8 mouse cellular contexts compared by ENCODE assay signal in genomic region chr7:105634272-105634920, GRCm38 (mm10). TPM values are rescaled to one million over a fixed set of nuclear protein-coding genes. Genes with fewer than 3 reads are reported as not detected.
A peak's percentile ranks its signal among the peaks of the same experiment; 100 is the strongest.
DNase-seq lines count a peak whose midpoint lies in the region; ATAC-seq lines count a peak whose summit lies in the region.

No protein-coding gene starts in this region.

- no peak for ATAC-seq in neural tube, embryonic 11.5 days (ENCODE audit: insufficient read depth, low FRiP score, low TSS enrichment)
- ATAC-seq in liver, embryonic 16.5 days (ENCODE audit: low read depth), result no peak

- intact Hi-C loops in heart, postnatal 10 days (cut with DNase I), result no loop called here

- peak overlapping the region; percentile 59 for H3K4me2 ChIP-seq in neural tube, embryonic 11.5 days (ENCODE audit: low read depth)
- peak overlapping the region; percentile 93 for H3K4me2 ChIP-seq in liver, embryonic 16.5 days (ENCODE audit: low read depth, low read length)

- H3K4me1 ChIP-seq in neural tube, embryonic 11.5 days (ENCODE audit: control insufficient read depth, insufficient read depth, low read length), result 0 out of 2 replicates have a peak, but pooled peaks cover 9% of the 10 kb centered on the region
- peaks cover 14% of the 10 kb centered on the region for H3K4me1 ChIP-seq in liver, embryonic 16.5 days (ENCODE audit: control insufficient read depth, low read depth, low read length)

- no peaks in the 10 kb centered on the region for H3K9me3 ChIP-seq in neural tube, embryonic 11.5 days (ENCODE audit: control insufficient read depth, low read length)
- H3K9me3 ChIP-seq in liver, embryonic 16.5 days (replicated peaks; ENCODE audit: control insufficient read depth, low read length), result no peaks in the 10 kb centered on the region

- H3K36me3 ChIP-seq in neural tube, embryonic 11.5 days (ENCODE audit: control insufficient read depth, insufficient read depth, low read length), result peaks cover 2% of the 10 kb centered on the region; the same call in 1 of the 2 replicates
- no peaks in the 10 kb centered on the region for H3K36me3 ChIP-seq in liver, embryonic 16.5 days (ENCODE audit: control insufficient read depth, insufficient read depth)

- no peaks in the 10 kb centered on the region for H3K27me3 ChIP-seq in neural tube, embryonic 11.5 days (ENCODE audit: control insufficient read depth, insufficient read depth, low read length)
- peaks cover 6% of the 10 kb centered on the region for H3K27me3 ChIP-seq in liver, embryonic 16.5 days (ENCODE audit: control insufficient read depth, insufficient read depth, low read depth, low read length)

- 58% methylated on average over 9 of the region's 9 CpGs for WGBS in neural tube, embryonic 11.5 days
- 55% methylated on average over 9 of the region's 9 CpGs for WGBS in liver, embryonic 16.5 days (ENCODE audit: insufficient replicate concordance)

- H3K27ac ChIP-seq in neural tube, embryonic 11.5 days (ENCODE audit: low read depth, low read length), result no peak overlapping the region
- no peak overlapping the region for H3K27ac ChIP-seq in liver, embryonic 16.5 days (ENCODE audit: low read length)

- H3K4me3 ChIP-seq in neural tube, embryonic 11.5 days (ENCODE audit: low read depth, low read length), result no peak overlapping the region
- peak overlapping the region; percentile 73 for H3K4me3 ChIP-seq in liver, embryonic 16.5 days (ENCODE audit: low read depth, low read length)

- DNase-seq in heart, adult 11 months, result peak; percentile 90
- no peak for DNase-seq in heart, postnatal 10 days
- DNase-seq in neural tube, embryonic 11.5 days (ENCODE audit: low spot score), result no peak
- DNase-seq in neural tube, embryonic 10.5 days (ENCODE audit: extremely low spot score, low spot score), result no peak
- DNase-seq in right cerebral cortex, postnatal 25 days, result no peak
- DNase-seq in urinary bladder, postnatal 14 days (ENCODE audit: low spot score), result no peak
- DNase-seq in left cerebral cortex, adult 8-10 months (ENCODE audit: low spot score in 2 of 2), result no peak

- H3K9ac ChIP-seq in neural tube, embryonic 11.5 days (ENCODE audit: low read length), result no peak overlapping the region
- H3K9ac ChIP-seq in liver, embryonic 16.5 days (ENCODE audit: low read depth, low read length), result no peak overlapping the region

RNA-seq across cellular contexts. Expression of gene Trim3, which starts 1.0 kb away (rescaled TPM):
- 10 to 100 TPM; 34.4 to 36.9 TPM for total RNA-seq in heart, postnatal 10 days (2021)
- 35.7 and 36.9 TPM in 2 replicates for polyA plus RNA-seq in neural tube, embryonic 11.5 days (2014; fragmentation: Nextera tagmentation; extraction: Ambion mirVana)
- 3.1 and 4.6 TPM in 2 replicates for polyA plus RNA-seq in liver, embryonic 16.5 days (2015; fragmentation: Nextera tagmentation; extraction: Ambion mirVana)
- 100 to 1,000 TPM; 137 to 154 (median 148) TPM for total RNA-seq in left cerebral cortex, adult 8-10 months (2022)

RNA-seq across cellular contexts. Expression of gene Timm10b, which starts 5.5 kb away (rescaled TPM):
- total RNA-seq in heart, postnatal 10 days (2021), result 100 to 1,000 TPM in 1 of 2 experiments, 10 to 100 TPM in 1; 97.3 to 100 TPM
- 151 and 157 TPM in 2 replicates for polyA plus RNA-seq in neural tube, embryonic 11.5 days (2014; fragmentation: Nextera tagmentation; extraction: Ambion mirVana)
- 91.7 and 106 TPM in 2 replicates for polyA plus RNA-seq in liver, embryonic 16.5 days (2015; fragmentation: Nextera tagmentation; extraction: Ambion mirVana)
- total RNA-seq in left cerebral cortex, adult 8-10 months (2022), result 10 to 100 TPM; 63.0 to 74.1 (median 68.2) TPM

RNA-seq across cellular contexts. Expression of gene Arfip2, which starts 5.8 kb away (rescaled TPM):
- total RNA-seq in heart, postnatal 10 days (2021), result 10 to 100 TPM; 24.1 to 24.5 TPM
- 75.7 and 82.7 TPM in 2 replicates for polyA plus RNA-seq in neural tube, embryonic 11.5 days (2014; fragmentation: Nextera tagmentation; extraction: Ambion mirVana)
- polyA plus RNA-seq in liver, embryonic 16.5 days (2015; fragmentation: Nextera tagmentation; extraction: Ambion mirVana), result 11.0 and 11.2 TPM in 2 replicates
- 100 to 1,000 TPM in 1 of 4 experiments, 10 to 100 TPM in 3; 84.6 to 108 (median 91.6) TPM for total RNA-seq in left cerebral cortex, adult 8-10 months (2022)

RNA-seq across cellular contexts. Expression of gene Gm45799, which starts 6.0 kb away (rescaled TPM):
- 1 to 10 TPM; 1.1 to 3.0 TPM for total RNA-seq in heart, postnatal 10 days (2021)
- 5.6 and 18.3 TPM in 2 replicates for polyA plus RNA-seq in neural tube, embryonic 11.5 days (2014; fragmentation: Nextera tagmentation; extraction: Ambion mirVana)
- 4.1 and 17.0 TPM in 2 replicates for polyA plus RNA-seq in liver, embryonic 16.5 days (2015; fragmentation: Nextera tagmentation; extraction: Ambion mirVana)
- total RNA-seq in left cerebral cortex, adult 8-10 months (2022), result 10 to 100 TPM in 2 of 4 experiments, 1 to 10 TPM in 2; 9.3 to 13.0 (median 11.2) TPM

RNA-seq across cellular contexts. Expression of gene Dnhd1, which starts 16.2 kb away (rescaled TPM):
- total RNA-seq in heart, postnatal 10 days (2021), result under 1 TPM; 0.45 to 0.72 TPM
- polyA plus RNA-seq in neural tube, embryonic 11.5 days (2014; fragmentation: Nextera tagmentation; extraction: Ambion mirVana), result 0.50 and 2.0 TPM in 2 replicates
- 0.13 and 0.16 TPM in 2 replicates for polyA plus RNA-seq in liver, embryonic 16.5 days (2015; fragmentation: Nextera tagmentation; extraction: Ambion mirVana)
- total RNA-seq in left cerebral cortex, adult 8-10 months (2022), result 1 to 10 TPM; 4.8 to 6.3 (median 5.7) TPM
